Mouse (Mus musculus): ENCODE data around the gene Vsig10. TPM values are rescaled to one million over a fixed set of nuclear protein-coding genes. Genes with fewer than 3 reads are reported as not detected.
"Not testable (repeated sequence)": the region's sequence is repeated elsewhere in the genome, so short reads cannot be mapped to it uniquely, and the experiment has no call there.

The Vsig10 gene
- polyA plus RNA-seq, 1 experiment from 2014 or later, result 7.1 TPM

GRCm38 (mm10) chr5:117365904-117366561 lies 47.1 kb downstream of the Vsig10 start:
- no peak overlapping the region for H3K27ac ChIP-seq
- ATAC-seq (ENCODE audit: insufficient number of reproducible peaks, insufficient read depth, low FRiP score, low TSS enrichment, low read depth), result no peak
- 89% methylated on average over 13 of the region's 13 CpGs for WGBS
- H3K4me2 ChIP-seq, result no peak overlapping the region
- peaks cover 19% of the 10 kb centered on the region; the same call in 1 of the 2 replicates for H3K4me1 ChIP-seq
- no peak overlapping the region for H3K4me3 ChIP-seq
- H3K36me3 ChIP-seq, result peaks cover 76% of the 10 kb centered on the region
- H3K9me3 ChIP-seq, result no peaks in the 10 kb centered on the region
- no peaks in the 10 kb centered on the region for H3K27me3 ChIP-seq
- no peak overlapping the region for H3K9ac ChIP-seq

GRCm38 (mm10) chr5:117367206-117367605 lies 48.3 kb downstream of the Vsig10 start:
- no peak overlapping the region for H3K27ac ChIP-seq
- H3K4me3 ChIP-seq, result no peak overlapping the region
- peaks cover 88% of the 10 kb centered on the region for H3K36me3 ChIP-seq
- no peaks in the 10 kb centered on the region for H3K27me3 ChIP-seq
- no peaks in the 10 kb centered on the region for H3K9me3 ChIP-seq
- ATAC-seq (ENCODE audit: insufficient number of reproducible peaks, insufficient read depth, low FRiP score, low TSS enrichment, low read depth), result no peak
- no peak overlapping the region for H3K9ac ChIP-seq
- H3K4me1 ChIP-seq, result peaks cover 13% of the 10 kb centered on the region; the same call in 1 of the 2 replicates
- H3K4me2 ChIP-seq, result no peak overlapping the region
- WGBS, result 36% methylated on average over 8 of the region's 8 CpGs

DNA sequence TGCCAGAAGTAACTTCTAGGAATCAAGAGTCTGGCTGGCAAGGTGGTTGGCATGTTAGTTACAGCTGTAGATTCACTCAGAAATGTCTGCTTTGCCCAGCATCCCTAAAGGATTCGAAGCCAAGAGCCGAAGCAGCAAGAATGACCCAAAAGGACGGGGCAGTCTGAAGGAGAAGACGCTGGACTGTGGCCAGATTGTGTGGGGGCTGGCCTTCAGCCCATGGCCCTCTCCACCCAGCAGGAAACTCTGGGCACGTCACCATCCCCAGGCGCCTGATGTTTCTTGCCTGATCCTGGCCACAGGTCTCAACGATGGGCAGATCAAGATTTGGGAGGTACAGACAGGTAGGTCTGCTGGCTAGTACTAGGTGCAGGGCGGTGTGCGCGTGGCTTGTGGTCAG lies 51.7 kb downstream of the Vsig10 start:
- peaks cover 95% of the 10 kb centered on the region for H3K36me3 ChIP-seq

GRCm38 (mm10) chr5:117373418-117373817 lies 54.5 kb downstream of the Vsig10 start:
- no peak overlapping the region for H3K4me3 ChIP-seq
- H3K4me2 ChIP-seq, result no peak overlapping the region
- no peak for ATAC-seq (ENCODE audit: insufficient number of reproducible peaks, insufficient read depth, low FRiP score, low TSS enrichment, low read depth)
- 89% methylated on average over 9 of the region's 9 CpGs for WGBS
- H3K9ac ChIP-seq, result no peak overlapping the region
- H3K9me3 ChIP-seq, result no peaks in the 10 kb centered on the region
- H3K36me3 ChIP-seq, result peaks cover 92% of the 10 kb centered on the region
- no peaks in the 10 kb centered on the region for H3K4me1 ChIP-seq
- no peak overlapping the region for H3K27ac ChIP-seq
- no peaks in the 10 kb centered on the region for H3K27me3 ChIP-seq

More for the DNA sequence above, 51.7 kb downstream of the Vsig10 start:
- H3K27ac ChIP-seq, result no peak overlapping the region
- no peaks in the 10 kb centered on the region for H3K9me3 ChIP-seq
- ATAC-seq (ENCODE audit: insufficient number of reproducible peaks, insufficient read depth, low FRiP score, low TSS enrichment, low read depth), result no peak
- no peaks in the 10 kb centered on the region for H3K27me3 ChIP-seq
- 92% methylated on average over 10 of the region's 10 CpGs for WGBS
- no peaks in the 10 kb centered on the region for H3K4me1 ChIP-seq
- no peak overlapping the region for H3K4me2 ChIP-seq
- no peak overlapping the region for H3K9ac ChIP-seq
- H3K4me3 ChIP-seq, result no peak overlapping the region

GRCm38 (mm10) chr5:117374372-117375049 lies 55.6 kb downstream of the Vsig10 start:
- no peak overlapping the region for H3K4me3 ChIP-seq
- H3K4me1 ChIP-seq, result no peaks in the 10 kb centered on the region
- H3K36me3 ChIP-seq, result peaks cover 91% of the 10 kb centered on the region
- H3K9me3 ChIP-seq, result no peaks in the 10 kb centered on the region
- no peak overlapping the region for H3K9ac ChIP-seq
- no peak overlapping the region for H3K4me2 ChIP-seq
- no peak for ATAC-seq (ENCODE audit: insufficient number of reproducible peaks, insufficient read depth, low FRiP score, low TSS enrichment, low read depth)
- H3K27me3 ChIP-seq, result no peaks in the 10 kb centered on the region
- WGBS, result 88% methylated on average over 7 of the region's 7 CpGs
- no peak overlapping the region for H3K27ac ChIP-seq

GRCm38 (mm10) chr5:117376331-117376761 lies 57.5 kb downstream of the Vsig10 start:
- Histone ChIP-seq H3K4me3 (no peak overlapping the region), H3K9me3 (no peaks in the 10 kb centered on the region), H3K9ac (no peak overlapping the region), H3K4me2 (no peak overlapping the region), H3K27me3 (no peaks in the 10 kb centered on the region), H3K4me1 (no peaks in the 10 kb centered on the region), H3K36me3 (peaks cover 91% of the 10 kb centered on the region), H3K27ac (no peak overlapping the region)
- ATAC-seq (ENCODE audit: insufficient number of reproducible peaks, insufficient read depth, low FRiP score, low TSS enrichment, low read depth), result no peak
- 74% methylated on average over 11 of the region's 11 CpGs for WGBS

DNA sequence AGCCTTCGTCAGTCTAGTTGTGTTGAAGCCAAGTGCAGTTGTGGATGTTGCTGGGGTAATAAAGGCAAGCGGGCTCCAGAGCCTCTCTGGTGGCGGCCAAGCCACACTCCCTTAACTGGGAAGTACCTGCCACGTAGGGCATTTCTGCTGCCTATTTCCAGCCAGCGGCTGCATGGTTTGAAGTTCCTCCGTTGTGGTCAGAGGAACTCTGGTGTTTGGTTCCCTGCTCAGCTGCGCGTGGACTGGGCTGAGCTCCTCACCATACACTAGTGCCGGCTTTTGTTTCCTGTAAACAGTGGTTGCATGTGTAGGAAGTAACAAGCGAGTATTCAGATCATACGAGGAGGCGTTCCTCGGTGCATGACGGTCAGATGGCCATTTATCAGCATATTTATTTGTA lies 58.8 kb downstream of the Vsig10 start:
- not testable (repeated sequence) for H3K4me3 ChIP-seq; ATAC-seq (ENCODE audit: insufficient number of reproducible peaks, insufficient read depth, low FRiP score, low TSS enrichment, low read depth); H3K27me3 ChIP-seq; H3K4me1 ChIP-seq; H3K9ac ChIP-seq; H3K27ac ChIP-seq; H3K4me2 ChIP-seq; H3K9me3 ChIP-seq
- 96% methylated on average over 14 of the region's 14 CpGs for WGBS
- peaks cover 91% of the 10 kb centered on the region for H3K36me3 ChIP-seq

GRCm38 (mm10) chr5:117380199-117380598 lies 61.3 kb downstream of the Vsig10 start:
- no peak overlapping the region for H3K4me2 ChIP-seq
- no peaks in the 10 kb centered on the region for H3K4me1 ChIP-seq
- no peak for ATAC-seq (ENCODE audit: insufficient number of reproducible peaks, insufficient read depth, low FRiP score, low TSS enrichment, low read depth)
- 84% methylated on average over 4 of the region's 4 CpGs for WGBS
- no peak overlapping the region for H3K4me3 ChIP-seq
- no peak overlapping the region for H3K27ac ChIP-seq
- H3K9ac ChIP-seq, result no peak overlapping the region
- H3K27me3 ChIP-seq, result no peaks in the 10 kb centered on the region
- peaks cover 92% of the 10 kb centered on the region for H3K36me3 ChIP-seq
- H3K9me3 ChIP-seq, result no peaks in the 10 kb centered on the region

DNA sequence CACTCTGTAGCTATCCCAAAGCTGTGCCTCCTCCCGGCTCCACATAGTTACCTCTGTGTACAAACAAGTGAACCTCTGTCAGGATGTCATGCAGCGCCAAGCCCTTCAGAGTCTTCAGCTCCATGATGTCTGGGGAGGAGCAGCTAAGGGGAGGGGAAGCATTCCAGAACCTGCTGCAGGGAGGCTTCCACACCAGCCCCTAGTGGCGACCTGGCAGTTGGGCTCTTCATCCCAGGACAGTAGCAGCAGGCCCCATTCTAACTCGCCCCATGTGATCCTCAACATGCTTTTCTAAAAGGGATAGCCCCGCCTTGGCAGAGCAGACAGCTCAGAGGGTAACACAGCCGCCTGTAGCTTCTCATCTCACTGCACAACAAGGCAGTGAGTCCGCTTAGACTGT lies 62.9 kb downstream of the Vsig10 start:
- Histone ChIP-seq H3K9ac (no peak overlapping the region), H3K27ac (no peak overlapping the region), H3K4me3 (no peak overlapping the region), H3K27me3 (no peaks in the 10 kb centered on the region), H3K4me2 (no peak overlapping the region), H3K36me3 (peaks cover 89% of the 10 kb centered on the region), H3K4me1 (no peaks in the 10 kb centered on the region), H3K9me3 (no peaks in the 10 kb centered on the region)
- WGBS, result 81% methylated on average over 7 of the region's 7 CpGs
- no peak for ATAC-seq (ENCODE audit: insufficient number of reproducible peaks, insufficient read depth, low FRiP score, low TSS enrichment, low read depth)

DNA sequence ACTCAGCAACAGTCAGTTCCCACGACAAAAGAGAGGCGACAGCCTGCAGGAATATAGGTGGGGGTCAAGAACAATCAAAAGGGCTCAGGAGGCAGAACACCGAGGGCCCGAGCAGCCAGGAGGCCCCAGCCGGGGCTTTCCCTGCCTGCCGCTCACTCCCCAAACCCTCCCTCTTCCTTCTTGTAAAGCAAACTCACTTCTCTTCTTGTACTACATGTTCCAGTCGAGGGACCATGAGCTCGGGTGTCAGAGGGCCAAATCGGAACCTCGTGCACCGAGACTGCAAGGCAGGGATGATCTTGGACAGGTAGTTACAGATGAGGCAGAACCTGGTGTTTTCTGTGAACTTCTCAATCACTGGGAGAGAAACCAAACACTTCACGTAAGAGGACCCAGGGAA lies 64.3 kb downstream of the Vsig10 start:
- Histone ChIP-seq H3K4me2 (no peak overlapping the region), H3K27me3 (no peaks in the 10 kb centered on the region), H3K27ac (no peak overlapping the region), H3K4me1 (peaks cover 10% of the 10 kb centered on the region), H3K36me3 (peaks cover 79% of the 10 kb centered on the region), H3K9ac (no peak overlapping the region), H3K9me3 (no peaks in the 10 kb centered on the region), H3K4me3 (no peak overlapping the region)
- 78% methylated on average over 12 of the region's 12 CpGs for WGBS
- ATAC-seq (ENCODE audit: insufficient number of reproducible peaks, insufficient read depth, low FRiP score, low TSS enrichment, low read depth), result no peak

- WGBS, result 9% methylated on average over 16 of the region's 16 CpGs
- Histone ChIP-seq H3K36me3 (peaks cover 30% of the 10 kb centered on the region), H3K27me3 (no peaks in the 10 kb centered on the region), H3K9me3 (no peaks in the 10 kb centered on the region; the same call in 1 of the 2 replicates), H3K9ac (peak overlapping the region; percentile 93), H3K4me2 (peak overlapping the region; percentile 78), H3K4me1 (peaks cover 12% of the 10 kb centered on the region), H3K4me3 (peak overlapping the region; percentile 86), H3K27ac (0 out of 2 replicates have a peak overlapping the region, but pooled peaks have one; percentile 28)
- ATAC-seq (ENCODE audit: insufficient number of reproducible peaks, insufficient read depth, low FRiP score, low TSS enrichment, low read depth), result 0 out of 2 replicates have a peak, but pooled peaks have one; percentile 2
These were observed 69.4 kb downstream of the Vsig10 start for GRCm38 (mm10) chr5:117388296-117388751.

DNA sequence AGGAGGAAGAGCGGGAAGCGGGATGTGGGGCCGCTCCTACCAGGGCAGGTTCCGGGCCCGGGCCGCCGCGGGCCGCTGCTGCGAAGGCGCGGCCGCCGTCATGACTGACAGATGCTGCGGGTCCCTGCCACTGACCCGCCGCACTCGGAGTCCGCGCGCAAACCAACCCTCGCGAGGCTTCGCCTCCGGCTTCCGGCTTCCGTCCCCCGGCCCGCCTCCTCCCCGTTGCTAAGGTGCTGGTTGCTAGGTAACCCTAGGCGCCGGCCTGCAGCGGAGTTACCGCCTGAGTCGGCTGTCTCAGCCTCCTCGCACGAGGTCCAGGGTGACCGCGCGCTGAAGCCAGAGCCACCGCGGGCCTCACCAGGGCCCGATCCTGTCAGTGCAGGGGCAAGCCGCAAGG lies 70.0 kb downstream of the Vsig10 start, which contains the start of gene Rfc5:
TSS of gene Rfc5 (minus strand) at position 171 of the 400 bp plus-strand sequence.
- ATAC-seq (ENCODE audit: insufficient number of reproducible peaks, insufficient read depth, low FRiP score, low TSS enrichment, low read depth), result peak; percentile 93
- Histone ChIP-seq H3K27me3 (no peaks in the 10 kb centered on the region), H3K4me3 (peak within 1 kb of the TSS; percentile 86), H3K27ac (peak within 1 kb of the TSS; percentile 28; the same call in 1 of the 2 replicates), H3K36me3 (peaks cover 26% of the 10 kb centered on the region), H3K9ac (peak within 1 kb of the TSS; percentile 93), H3K9me3 (no peaks in the 10 kb centered on the region; the same call in 1 of the 2 replicates), H3K4me1 (peaks cover 12% of the 10 kb centered on the region), H3K4me2 (peak within 1 kb of the TSS; percentile 78)
- WGBS, result under 1% methylated on average over 44 of the region's 44 CpGs
